Mouse (Mus musculus) retina, postnatal 1 day (tissue): ENCODE results near the gene Spred2.
A peak's percentile ranks its signal among the peaks of the same experiment; 100 is the strongest.

Experiments
- DNase-seq: peaks from one replicate; pipeline ENCODE4 v3.0.0-alpha.2; 2012

Spred2 gene

DNA sequence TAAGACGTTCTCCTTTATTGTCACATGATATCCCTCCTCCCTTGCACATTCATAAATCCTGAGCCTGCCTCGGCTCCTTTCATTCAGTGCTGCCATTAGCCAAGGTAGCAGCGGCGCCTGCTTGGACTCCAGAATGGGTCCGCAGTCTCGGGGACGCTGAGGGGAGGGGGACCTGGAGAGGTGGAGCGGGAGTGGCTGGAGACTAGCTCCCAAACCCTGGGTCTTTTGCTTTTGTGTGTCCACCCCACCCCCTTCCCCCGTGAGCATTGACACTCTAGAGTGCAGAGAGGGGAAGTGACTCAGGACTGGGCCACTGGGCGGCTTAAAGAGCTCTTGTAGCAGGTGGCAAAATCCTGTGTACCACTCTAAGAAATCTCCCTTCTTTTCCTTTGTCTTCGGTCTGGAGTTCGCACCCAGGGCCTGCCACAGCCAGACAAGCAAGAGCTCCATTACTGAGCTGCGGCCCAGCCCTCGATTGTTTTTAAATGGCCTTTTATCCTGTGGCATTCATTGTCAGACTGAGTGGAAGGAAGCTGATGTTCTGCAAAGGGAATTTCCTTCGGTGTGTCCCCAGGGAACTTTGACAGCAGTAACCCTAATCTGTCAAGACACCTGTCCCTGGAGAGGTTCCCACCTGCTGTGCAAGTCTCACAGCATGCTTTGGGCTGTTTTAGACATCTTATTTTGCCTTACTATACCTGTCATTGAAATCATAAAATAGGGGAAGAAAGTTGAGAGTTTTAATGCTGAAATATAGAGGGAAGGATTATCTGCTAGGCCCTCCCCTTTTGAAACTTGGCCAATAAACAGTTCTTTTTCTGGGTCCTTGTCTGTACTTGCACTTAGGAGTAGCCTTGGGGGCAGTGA is 2.0 kb downstream of the Spred2 start:
- peak; percentile 81 for DNase-seq

DNA sequence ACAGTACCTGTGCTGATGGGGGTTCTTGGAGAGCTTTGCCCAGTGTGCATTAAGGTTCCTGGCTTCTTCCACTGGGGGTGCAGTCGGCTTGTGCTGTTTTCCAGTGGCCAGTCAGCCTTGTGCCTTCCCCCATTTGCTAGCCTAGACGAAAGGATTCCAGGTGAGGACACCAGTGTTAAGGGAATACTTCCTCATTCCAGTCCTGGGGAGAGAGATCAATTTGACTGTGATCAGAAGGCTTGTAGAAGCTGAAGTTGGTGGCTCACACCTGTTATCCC is 2.6 kb downstream of the Spred2 start:
- peak; percentile 21 for DNase-seq

DNA sequence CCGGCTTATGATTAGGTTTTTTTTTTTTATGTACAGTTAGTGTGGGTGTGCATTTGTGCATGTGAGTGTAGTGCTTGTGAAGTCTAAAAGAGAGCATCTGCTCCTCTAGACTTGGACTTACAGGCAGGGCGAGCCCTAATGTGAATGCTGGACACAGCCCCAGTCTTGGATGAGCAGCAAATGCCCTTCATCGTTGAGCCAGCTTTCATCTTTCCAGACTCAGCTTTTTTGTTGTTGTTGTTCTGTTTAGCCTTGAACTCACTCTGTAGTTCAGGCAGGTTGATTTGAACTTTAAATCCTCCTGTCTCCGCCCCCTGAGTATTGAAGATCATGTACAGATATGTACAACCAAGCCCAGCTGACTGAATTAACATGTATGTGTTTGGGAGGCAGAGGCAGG is 4.5 kb downstream of the Spred2 start:
- no peak for DNase-seq

DNA sequence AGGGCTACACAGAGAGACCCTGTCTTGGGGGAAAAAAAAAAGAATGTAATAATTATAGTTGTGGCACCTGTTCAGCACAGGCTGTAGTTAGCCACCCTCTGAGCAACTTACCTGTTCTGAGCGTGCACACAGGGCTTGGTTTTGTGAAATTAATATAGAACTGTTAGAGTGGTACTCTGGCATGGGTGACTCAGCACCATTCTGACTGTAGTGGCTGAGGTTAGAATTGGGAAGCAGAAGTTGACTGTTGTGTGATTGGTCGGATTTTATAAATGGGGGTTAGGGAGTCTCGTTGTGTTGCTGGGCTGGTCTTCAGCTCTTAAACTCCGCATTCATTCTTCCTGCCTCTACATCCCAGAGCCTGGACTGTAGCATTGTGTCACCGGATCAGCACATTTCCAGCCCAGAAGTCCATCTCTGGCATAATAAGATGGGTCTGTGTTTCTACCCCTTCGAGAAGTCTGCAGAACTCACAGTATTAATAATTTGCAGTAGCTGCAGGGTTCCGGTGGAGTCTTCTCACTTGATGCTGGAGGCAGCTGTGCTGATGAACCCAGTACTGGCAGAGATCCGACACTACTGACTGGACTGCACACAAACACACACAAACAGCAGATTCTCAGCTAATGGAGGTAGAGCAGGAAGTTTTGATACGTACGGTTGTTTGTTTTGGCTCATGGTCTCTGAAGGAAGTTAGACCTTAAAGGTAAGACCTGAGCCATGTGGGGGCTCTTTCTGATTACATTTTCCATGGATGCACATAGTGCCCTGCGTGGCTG is 5.1 kb downstream of the Spred2 start:
- DNase-seq, result no peak

DNA sequence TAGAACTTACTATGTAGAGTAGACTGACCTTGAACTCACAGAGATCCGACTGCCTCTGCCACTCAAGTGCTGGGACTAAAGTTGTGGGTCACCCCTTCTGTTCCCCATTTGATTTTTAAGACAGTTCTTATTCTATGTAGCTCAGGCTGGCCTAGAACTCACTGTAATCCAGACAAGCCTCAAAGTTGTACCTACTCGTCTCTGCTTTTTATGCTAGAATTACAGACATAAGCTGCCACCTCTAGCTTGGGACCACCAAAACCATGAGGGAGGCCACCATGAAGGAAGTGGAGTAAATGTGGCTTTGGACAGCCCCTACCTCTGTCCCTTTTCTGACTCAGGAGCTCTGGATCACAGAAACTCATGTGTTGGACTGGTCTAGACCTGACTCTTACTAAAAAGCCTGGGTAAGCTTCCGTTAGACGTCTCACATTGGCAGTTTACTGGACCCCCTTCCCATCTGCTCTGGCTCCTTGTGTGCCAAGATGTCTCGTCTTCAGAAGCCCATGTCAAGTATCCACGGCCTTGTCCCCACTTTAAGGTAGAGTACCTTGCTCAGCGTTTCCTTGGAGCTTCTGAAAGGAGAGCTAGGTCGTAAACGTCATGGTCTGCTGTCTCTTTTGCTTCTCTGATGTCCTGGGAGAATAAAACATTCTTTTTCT is 7.5 kb downstream of the Spred2 start:
- no peak for DNase-seq

DNA sequence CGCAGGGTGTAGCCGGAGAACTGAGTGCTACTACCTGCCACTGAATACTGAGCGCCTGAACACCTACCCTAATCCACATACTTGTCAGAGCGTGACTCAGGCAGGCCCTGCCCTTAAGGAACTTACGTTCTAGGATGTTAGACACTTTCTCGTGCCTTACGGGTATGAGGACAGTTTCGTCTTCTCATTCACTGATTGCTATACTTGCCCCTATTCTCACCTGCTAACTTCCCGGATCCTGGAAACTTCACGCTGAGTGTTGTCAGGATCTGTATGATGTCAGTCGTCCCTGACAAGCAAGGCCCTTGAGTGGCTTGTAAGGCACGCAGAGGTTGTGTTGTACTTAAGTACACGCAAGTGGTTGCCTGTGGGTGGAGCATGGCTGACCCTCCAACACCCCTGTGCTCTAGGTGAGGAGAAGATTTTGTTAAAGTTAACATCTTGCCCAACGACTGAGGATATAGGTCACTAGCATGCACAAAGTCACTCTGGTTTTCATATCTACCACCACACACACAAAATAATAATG is 8.9 kb downstream of the Spred2 start:
- DNase-seq, result no peak

DNA sequence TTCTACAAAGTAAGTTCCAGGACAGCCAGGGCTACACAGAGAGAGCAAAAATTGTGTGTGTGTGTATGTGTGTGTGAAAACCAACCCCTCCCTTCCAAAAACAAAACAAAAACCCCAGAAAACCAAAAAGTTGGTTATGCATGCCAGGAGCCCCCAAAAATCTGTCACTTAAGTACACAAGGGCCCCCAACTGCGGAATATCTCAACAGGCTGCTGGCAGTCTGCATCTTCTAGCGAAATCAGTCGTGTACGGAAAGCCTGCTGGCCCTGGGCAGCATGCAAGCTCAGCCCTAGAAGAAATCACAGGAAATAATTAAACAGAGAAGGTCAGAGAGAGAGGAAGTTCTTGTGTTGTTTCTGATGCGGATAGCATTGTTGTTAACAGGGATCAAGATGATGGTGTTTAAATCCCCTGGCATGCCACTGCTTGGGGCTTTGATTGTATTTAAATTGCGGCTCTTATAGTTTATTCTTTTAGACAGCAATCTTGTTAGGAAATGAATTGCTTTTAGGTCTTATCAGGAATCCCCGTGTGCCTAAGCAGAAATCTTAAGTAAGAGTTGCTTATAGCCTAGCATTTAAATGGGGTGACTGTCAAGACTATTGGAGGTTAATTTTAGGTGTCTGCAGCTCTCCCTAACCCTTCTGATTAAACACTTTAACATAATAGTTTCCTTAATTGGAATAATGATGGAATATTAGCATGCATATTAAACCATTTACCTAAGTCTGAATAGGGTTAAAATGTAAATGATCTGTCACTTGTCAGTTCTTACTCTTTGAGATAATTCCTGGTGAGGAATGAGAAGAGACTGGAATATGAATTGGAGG is 11.6 kb downstream of the Spred2 start:
- DNase-seq, result no peak

DNA sequence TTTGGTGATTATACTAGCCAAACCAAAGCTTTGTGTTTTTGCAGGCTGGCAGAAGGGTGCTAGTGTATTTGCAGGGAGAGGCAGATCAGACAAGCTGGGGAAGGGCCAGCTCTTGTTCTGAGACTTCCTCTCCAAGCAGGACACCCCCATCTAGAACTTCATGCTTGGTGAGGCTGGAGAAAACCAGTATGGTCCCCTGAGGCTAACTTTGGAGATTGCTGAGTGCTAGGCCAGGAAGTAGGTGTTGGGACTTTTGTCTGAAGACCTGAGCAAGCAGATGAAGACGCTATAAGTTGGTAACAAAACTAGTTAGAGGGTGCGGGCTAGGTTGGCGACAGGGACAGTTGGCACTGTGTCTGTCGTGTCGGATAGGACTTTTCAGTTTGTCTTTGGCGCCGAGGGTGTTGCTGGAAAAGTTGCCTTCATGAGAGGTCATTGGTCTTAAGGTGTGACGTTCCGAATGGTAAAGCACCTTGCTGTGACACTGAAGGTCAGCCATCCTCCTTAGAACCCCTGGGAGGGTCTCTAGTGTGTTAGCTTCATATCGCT is 14.4 kb downstream of the Spred2 start:
- no peak for DNase-seq

DNA sequence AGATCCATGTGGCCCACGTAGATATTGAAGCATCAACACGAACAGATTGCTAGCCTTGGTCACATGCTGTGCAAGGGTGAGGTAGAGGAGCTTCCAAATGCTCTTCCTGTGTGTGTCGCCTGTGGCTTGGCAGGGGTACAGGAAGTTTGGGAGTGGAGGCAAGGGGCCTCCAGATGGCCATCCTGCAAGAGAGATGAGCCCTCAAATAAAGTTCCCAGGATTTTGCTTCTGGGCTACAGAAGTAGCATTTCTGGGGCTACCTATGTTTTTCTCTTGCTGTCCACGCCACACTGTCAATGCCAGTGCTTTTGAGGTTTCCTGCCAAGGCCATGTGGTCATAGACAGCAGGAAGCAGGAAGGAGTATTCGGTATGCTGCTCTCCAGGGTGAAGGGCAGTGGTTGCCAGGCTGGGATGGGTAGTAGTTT is 15.1 kb downstream of the Spred2 start:
- DNase-seq, result no peak

DNA sequence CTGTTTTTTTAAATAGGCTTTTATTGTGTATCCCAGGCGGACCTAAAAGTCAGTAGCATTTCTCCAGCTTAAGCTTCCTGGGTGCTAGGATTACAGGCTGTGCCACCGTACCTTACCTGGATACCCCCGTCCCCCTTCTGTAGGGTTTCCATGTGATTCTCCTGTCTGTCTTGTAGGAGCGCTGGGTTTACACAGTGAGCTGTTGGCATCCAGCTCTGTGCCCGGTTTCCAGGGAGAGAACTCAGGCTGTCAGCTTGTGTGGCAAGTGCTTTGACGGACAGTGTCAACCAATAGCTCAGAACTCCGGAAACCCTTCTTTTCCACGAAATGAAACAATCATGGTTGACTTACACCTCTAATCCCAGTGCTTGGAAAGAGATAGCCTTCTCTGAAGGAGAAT is 15.7 kb downstream of the Spred2 start:
- DNase-seq, result no peak

DNA sequence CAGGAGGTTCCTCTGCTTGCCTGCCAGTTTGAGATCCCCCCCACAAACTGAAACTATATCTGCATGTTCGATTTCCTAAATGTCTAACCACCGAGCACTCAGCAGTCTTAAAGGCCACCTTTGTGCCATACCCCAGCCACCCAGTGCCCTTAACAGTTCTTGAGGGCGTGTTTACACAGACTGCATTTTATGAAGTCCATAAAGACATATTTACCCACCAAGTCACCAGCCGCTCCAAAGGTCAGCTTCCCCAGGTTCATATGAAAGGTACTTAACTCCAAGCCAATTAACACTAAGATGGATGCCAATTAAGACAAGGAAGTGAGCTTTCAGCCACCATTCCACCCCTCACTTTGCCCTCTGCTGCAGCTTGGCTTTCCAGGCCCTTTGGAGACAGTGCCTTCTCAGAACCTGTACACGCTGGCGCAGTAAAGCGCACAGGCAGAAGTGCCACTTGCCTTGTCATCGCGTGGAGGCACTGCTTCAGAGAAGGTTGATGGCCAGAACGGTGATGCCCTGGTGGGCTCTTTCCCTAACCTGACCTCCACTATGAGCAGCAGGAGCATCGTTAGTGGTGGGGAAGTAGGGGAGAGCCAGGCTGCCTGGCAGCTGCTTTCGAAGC is 17.1 kb downstream of the Spred2 start:
- DNase-seq, result no peak

DNA sequence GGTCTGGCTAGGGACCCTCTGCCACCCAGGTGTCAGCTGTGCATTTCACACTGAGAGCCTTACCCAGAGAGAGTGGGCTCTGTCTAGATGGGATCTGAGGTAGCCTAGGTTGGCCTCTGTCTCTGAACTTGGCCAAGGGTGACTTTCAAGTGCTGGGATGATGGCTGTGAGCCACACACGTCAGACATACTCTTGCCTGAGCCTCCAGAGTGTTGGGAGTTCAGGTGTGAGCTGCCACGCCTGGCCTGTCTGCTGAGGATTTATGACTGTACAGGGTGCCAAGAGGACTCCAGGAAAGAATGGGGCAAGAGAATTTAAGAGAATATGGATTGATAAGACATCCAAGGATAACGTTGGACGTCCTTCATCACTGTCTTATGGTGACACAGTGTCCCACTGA is 17.8 kb downstream of the Spred2 start:
- no peak for DNase-seq

DNA sequence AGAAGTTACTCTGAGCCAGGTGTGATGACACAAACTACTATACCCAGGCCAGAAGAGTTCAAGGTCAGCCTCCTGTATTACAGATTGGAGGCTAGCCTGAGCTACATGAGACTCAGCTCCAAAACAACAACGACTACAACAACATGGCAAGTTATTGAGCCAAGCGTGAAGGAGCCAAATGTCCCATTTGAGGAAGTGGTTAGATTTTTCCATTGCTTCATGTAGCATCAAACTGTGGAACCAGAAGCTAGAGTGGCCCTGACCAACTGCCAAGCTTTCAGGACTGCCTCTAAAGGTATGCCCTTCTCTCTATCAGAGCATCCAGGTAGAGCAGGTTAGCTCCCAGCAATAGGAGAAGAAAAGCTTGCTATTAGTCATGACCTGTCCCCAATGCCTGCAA is 19.6 kb downstream of the Spred2 start:
- no peak for DNase-seq

DNA sequence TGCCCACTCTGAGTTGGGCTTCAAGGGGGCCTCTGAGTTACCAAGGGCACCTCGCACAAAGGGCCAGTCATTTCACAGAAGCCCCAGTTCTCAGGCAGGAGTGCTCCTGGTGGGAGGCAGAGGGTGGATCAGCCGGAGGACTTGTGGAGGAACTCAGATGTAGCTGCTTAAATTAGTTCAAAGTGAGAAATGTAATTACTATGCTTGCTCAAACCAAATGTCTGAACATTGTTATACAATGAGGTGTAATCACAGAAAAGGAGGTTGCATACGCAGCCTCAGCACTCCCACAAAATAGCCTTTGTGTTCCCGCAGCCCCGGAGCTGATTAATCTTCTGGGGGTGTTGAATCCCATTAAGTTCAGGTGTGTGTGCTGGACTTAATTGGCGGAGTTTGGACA is 20.5 kb downstream of the Spred2 start:
- no peak for DNase-seq

DNA sequence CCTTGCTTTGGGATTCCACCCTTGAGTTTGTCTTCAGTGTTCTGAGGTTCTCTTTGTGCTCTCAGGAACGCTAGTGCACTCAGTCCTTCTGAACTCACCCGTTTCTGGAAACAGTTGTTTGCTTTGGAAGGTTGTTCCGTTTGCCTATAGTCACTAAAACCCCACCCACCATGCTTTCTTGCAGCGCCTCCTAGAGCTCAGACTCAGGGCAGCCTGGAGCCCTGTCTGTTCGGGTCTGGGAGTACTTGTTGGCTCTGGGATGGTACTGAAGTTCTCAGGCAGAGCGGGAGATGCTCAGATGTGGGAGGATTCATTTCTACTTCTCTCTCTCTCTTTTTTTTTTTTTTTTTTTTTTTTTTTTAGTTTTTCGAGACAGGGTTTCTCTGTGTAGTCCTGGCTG is 22.5 kb downstream of the Spred2 start:
- no peak for DNase-seq

DNA sequence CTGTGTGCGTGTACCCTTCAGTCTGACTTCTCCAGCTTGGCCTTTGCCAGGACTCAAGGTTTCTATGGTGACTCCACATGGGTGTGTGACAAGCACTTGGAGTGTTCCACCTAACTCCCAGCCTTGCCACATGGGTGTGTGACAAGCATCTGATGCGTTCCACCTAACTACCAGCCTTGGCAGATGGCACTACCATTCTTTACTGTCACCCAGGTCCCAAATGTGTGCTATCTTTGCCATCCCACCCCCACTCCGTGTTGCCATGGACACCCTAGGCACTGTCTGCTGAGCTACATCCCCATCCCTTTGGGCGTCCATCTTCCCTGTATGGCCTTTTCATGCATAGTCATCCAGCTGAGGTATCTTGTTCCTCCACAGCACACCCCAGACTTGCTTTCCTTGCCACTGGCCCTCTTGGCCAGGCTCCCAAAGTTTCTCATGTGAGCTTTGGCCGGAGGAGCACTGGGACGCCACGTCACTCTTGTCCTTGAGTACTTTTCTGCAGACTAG is 23.5 kb downstream of the Spred2 start:
- DNase-seq, result no peak

DNA sequence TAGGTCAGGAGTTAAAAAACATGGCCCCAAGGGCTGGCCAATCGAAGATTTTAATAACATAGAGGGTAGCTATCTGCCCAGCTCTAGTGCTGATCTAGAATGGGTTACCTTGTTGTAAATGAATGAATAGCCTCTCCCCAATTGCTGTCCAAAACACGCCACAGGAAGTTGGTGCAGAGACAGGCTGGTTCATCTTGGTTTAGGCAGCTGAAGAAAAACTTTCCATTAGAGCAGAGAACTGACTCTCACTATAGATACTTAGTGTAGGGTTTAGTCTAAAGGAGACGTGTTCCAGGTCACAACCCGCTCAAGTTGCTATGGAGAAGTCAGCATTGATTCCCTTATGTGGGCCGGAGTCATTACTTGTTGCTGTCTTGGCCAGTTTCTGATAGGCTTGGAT is 25.6 kb downstream of the Spred2 start:
- DNase-seq, result no peak

DNA sequence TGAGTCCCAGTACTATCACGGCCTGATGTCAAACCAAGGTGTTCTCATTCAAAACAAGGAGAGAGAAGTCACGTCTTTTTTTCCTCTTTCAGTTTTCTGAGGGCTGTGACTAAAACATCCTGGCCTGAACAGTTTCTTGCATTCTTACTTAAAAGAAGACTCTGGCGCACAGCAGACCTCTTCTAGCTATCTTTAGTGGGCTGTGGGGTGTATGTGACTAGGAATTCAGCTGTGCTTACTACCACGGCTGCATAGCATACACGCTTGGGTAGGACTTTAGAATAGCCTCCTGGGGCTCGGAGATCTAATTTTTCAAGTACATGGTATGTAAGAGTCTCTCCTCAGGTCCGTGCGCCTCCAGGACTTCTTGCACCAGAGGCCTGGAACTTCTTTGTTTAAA is 26.0 kb downstream of the Spred2 start:
- DNase-seq, result no peak

DNA sequence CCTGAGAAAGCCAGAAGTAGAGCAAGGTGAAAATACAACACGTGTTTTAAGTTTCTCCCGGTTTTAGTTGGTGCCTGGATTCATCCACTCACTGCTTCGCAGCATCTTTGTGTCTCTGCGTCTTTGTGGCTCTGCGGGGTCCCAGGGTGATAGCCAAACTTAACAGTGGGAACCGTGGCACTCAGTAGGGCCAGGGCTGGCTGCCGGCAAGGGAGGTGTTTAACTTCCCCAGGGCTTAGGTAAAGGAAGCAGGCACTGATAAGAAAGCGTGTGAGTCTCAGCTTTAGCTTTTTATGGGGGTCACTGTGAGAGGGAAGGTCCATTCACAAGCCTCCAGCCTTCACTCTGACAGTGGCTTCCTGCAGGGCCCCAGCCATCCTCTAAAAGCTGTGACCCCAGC is 28.8 kb downstream of the Spred2 start:
- no peak for DNase-seq

DNA sequence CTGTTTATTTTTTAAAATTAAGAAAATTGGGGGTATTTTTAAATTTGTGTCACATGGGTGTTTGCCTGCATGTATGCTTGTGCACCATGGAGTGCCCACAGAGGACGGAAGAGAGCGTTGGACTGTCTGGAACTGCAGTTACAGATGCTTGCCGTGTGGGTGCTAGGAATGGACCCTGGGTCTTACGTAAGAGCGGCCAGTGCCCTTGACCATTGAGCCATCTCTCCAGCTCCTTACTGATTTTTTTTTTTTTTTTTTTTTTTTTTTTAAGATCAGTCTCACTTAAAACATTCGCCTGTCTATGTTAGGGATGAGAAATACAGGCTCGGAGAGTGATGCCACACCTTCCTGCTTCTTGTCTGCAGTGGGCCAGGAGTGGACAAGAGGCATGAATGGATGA is 29.7 kb downstream of the Spred2 start:
- no peak for DNase-seq

DNA sequence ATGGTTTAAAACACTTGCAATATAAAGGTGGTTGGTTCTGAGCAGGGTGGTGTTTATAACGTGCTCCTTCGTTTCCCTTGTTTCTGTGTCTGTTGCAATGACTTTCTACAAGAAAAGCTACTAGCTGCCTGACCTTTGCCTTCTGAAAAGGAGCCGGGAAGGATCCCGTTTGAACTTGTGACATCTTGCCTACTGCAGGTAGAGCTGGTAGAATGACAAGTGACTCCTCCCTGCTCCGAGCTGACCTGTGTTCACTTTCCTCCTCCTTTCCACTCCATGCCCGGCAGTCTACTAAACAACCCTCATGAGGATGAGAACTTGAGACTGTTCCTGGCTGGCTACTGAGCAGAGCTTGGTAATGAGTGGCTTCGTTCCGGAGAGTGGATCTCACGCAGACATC is 30.9 kb downstream of the Spred2 start:
- no peak for DNase-seq

DNA sequence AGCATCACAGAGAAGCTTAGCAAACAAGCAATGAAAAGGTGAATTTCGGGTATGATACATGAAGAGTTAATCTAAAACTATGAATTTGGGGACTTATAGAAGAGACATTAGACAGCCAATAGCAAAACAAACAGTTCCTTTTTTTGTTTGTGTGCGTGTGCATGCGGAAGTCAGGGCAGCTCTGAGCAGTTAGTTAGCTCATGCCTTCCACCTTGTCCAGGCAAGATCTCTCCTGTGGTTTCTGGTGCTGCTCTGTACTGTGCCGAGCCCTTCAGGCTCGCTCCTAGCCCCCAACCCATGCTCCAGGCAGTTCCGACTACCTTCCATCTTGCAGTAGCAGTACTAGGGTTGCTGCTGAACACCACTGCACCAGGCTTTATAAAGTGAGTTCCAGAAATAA is 31.5 kb downstream of the Spred2 start:
- no peak for DNase-seq
